Mouse (Mus musculus) heart, postnatal 10 days (tissue): ENCODE data around the gene Pfkp. TPM values are rescaled to one million over a fixed set of nuclear protein-coding genes. Genes with fewer than 3 reads are reported as not detected.
A peak's percentile ranks its signal among the peaks of the same experiment; 100 is the strongest.

Experiments
- DNase-seq, 2 experiments: peaks; one replicate each; pipeline ENCODE4 v3.0.0; 2021
- intact Hi-C: fragments of 180-260 bp; cut with DNase I; formaldehyde crosslinking; loops from one replicate; pipeline ENCODE4 v1.15.1; 2025
- total RNA-seq, 2 experiments: library from RNA; stranded (reverse); gene quantifications; 2 replicates each; pipeline ENCODE4 v1.2.3; 2021

The Pfkp gene
- total RNA-seq: 10 to 100 TPM; 67.3 to 78.2 TPM

GRCm38 (mm10) chr13:6648669-6649233 lies at the start of gene Pfkp:
Gene Pfkp, minus strand, starts transcription at chr13:6648777.
- intact Hi-C loops: no loop called here

GRCm38 (mm10) chr13:6690607-6691006 lies 42.0 kb upstream of the Pfkp start:
- intact Hi-C loops: no loop called here
- no peak for DNase-seq

More at GRCm38 (mm10) chr13:6648669-6649233, at the start of gene Pfkp:
- peak; percentile 94 for DNase-seq

GRCm38 (mm10) chr13:6689962-6690361 lies 41.4 kb upstream of the Pfkp start:
- peak; percentile 36 to 57 for DNase-seq
- intact Hi-C loops: loop anchor here (5.0 kb wide), 1 partner anchor 88 kb away; no protein-coding TSS in a partner anchor

GRCm38 (mm10) chr13:6688790-6689433 lies 40.3 kb upstream of the Pfkp start:
- peak; percentile 45 to 62 for DNase-seq
- intact Hi-C loops: loop anchor here (5.0 kb wide), 1 partner anchor 87 kb away; no protein-coding TSS in a partner anchor

- peak in 1 of 2 experiments; percentile 32 for DNase-seq
- intact Hi-C loops: no loop called here
These were observed 18.3 kb upstream of the Pfkp start for GRCm38 (mm10) chr13:6666887-6667286.

DNA sequence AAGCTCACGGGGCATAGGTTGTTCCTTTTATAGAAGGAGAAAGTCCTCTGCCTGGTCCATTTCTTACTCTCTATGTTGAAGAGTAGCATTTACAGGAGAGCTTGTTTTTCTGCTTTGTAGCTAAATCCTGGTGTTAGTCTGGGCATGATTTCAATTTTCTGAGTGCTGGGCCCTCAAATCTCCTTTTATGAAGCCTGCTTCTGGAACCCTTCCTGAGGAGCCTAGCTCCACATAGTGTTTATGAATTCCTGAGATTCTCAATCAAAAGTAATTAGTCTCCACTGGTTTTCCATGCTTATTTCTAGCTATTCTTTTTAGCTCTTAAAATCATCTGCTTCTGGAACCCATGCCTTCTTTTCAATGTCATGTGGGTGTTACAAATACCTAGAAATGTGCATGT lies 16.9 kb upstream of the Pfkp start:
- no peak for DNase-seq
- intact Hi-C loops: no loop called here

DNA sequence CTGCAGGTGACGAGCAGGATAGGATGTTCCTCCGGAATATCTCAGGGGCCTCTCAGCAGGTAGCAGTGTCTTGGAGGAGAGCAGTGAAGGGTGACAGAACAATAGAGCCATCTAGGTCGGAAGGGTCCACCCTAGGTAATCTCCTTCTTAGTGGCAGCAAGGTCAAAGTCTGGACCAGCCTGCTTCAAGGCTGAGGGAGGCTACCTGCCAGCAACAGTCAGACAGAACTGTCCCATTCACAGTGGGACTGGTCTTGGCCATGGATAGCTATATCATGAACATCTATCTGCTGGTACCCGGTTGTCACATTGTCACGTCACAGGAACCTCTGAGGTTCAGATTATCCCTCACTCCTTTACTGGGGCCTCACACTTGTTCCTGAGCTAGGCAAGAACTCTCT lies 15.6 kb upstream of the Pfkp start:
- intact Hi-C loops: no loop called here

DNA sequence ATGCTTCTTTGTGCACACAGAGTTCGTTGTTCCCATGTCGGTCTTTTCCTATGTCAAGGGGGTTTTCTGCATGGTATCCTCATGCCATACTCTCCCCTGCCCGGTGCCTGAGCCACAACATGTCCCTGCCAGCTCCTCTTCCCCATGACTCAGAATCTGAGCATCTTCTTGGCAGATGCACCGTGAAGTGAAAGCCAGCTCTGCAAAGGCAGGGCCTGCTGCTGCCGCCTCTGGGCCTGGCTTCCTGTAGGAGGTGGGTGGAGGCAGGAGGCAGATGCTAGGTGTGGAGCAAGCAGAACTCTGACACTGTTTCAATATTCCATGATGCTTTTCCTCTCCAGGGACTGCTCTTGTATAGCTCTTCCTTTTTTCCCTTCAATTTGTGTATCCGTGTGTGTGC lies 10.7 kb upstream of the Pfkp start:
- no peak for DNase-seq

More for the DNA sequence above, 15.6 kb upstream of the Pfkp start:
- no peak for DNase-seq

GRCm38 (mm10) chr13:6657300-6657699 lies 8.7 kb upstream of the Pfkp start:
- intact Hi-C loops: no loop called here
- DNase-seq: no peak

More for the DNA sequence above, 10.7 kb upstream of the Pfkp start:
- intact Hi-C loops: no loop called here

GRCm38 (mm10) chr13:6649542-6649941 lies 965 bp upstream of the Pfkp start:
- no peak for DNase-seq
- intact Hi-C loops: no loop called here

DNA sequence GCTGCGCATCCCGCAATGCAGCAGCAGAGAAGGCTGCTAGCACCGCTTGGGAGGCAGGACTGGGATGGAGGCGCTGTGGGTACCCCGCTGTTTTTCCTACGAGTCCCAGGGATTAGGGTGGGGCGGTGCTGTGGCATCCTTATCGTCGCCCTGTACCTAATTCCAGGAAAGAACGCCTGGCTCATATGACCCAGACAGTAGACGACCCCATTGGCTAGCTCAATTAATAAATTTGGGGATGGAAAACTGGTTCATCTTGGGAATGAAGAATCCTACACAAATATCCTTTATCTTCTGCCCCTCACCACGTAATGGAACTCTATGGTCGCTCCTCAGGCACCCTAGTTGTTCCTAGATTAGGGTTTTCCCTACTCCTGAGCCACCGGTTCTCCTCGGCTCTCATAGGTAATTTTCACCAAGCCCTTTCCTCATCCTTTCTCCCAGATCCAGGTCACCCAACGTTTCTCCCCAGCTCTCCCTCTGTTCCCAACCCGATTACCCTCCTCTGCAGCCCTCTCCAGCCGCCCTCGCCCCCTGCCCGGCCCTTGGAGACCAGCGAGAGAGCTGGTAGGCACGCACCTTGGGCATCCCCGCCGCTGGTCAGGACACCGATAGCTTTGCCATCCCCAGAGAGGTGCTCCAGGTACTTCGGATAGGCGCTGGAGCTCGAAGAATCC lies 447 bp downstream of the Pfkp start:
- DNase-seq: no peak
- intact Hi-C loops: no loop called here

- intact Hi-C loops: no loop called here
- peak; percentile 73 to 77 for DNase-seq
These were observed 1.2 kb downstream of the Pfkp start for GRCm38 (mm10) chr13:6647067-6647991.

GRCm38 (mm10) chr13:6646674-6647066 lies 1.9 kb downstream of the Pfkp start:
- DNase-seq: no peak
- intact Hi-C loops: no loop called here

DNA sequence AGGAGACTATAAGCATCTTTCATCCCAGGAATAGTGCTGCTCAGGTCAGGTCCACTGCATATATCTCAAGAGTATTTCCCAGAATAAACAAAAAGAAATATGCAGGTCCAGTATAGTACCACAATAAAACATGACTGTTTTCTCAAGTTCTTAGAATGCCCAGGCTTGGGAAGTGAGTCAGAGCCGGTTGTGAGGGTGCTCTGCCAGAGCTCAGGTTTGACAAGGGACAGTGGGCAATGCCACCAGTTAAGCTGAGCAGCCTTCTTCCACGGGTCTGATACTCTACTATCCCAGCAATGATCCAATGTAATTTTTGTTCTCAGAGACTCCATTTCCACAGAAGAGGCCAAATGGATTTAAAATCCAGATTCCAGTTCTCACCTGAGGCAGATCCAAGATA lies 2.3 kb downstream of the Pfkp start:
- intact Hi-C loops: no loop called here

GRCm38 (mm10) chr13:6643968-6644367 lies 4.6 kb downstream of the Pfkp start:
- no peak for DNase-seq
- intact Hi-C loops: no loop called here

More for the DNA sequence above, 2.3 kb downstream of the Pfkp start:
- no peak for DNase-seq

DNA sequence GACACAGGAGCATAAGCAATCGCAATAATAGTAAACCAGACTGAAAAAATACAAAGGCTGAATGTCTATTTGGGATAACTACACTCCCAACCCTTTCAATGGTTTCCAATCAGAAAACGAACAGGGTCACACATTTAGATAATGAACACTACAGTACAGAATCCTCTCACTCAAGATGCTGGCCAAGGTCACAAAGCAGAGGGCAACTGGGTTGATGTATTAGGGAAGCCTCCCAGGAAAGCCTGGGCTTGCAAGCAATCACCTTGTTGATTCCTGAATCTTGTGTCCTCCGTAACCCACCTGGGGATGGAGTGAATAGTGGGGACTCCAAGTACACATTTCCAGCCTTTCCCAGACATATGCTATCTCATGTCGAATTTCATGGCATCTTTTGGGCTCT lies 5.6 kb downstream of the Pfkp start:
- DNase-seq: no peak
- intact Hi-C loops: no loop called here

GRCm38 (mm10) chr13:6642453-6642852 lies 6.1 kb downstream of the Pfkp start:
- DNase-seq: peak; percentile 78 to 79
- intact Hi-C loops: no loop called here

- DNase-seq: no peak
These were observed 7.1 kb downstream of the Pfkp start for GRCm38 (mm10) chr13:6641497-6641896.

DNA sequence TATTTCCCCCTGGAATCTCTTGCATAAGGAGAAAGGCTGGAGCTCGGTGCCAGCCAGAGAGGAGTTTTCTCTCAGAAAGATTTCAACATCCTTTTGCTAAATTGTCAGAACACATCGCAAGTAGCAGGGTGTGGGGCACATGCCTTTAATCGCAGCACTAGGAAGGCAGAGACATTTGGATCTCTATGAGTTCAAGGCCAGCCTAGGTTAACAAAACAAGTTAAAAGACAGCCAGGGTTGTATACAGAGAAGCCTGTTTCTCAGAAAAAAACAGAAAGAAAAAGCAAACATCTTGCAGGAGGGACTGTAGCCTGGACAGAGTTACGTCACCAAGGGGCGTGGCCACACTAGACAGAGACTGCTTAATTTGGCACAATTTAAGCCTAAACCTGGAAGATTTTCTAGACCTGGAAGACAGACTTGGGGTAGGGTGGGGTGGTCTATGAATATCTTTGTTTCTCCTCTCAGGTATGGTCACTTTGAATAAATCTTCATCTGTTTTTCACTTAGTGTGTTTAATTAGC lies 9.0 kb downstream of the Pfkp start:
- intact Hi-C loops: no loop called here
- DNase-seq: no peak

More at GRCm38 (mm10) chr13:6641497-6641896, 7.1 kb downstream of the Pfkp start:
- intact Hi-C loops: no loop called here

DNA sequence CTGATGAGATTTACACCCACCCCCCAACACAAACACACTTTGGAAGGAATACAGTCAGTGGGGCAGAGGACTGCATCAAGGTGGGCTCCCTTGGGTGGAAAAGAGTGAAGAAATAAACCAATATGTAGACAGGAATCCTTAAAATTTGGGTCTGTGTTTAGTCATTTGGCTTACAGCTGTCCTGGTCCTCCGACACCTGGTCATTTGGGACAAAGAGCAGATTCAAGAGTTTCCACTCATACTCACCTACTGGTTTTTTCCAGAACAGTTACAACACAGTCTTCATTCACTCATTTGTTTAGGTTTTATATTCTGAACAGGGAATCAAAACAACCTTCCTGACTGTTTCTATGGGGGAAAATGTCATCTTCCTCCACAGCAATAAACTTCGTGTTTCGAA lies 9.6 kb downstream of the Pfkp start:
- intact Hi-C loops: no loop called here
- DNase-seq: no peak

DNA sequence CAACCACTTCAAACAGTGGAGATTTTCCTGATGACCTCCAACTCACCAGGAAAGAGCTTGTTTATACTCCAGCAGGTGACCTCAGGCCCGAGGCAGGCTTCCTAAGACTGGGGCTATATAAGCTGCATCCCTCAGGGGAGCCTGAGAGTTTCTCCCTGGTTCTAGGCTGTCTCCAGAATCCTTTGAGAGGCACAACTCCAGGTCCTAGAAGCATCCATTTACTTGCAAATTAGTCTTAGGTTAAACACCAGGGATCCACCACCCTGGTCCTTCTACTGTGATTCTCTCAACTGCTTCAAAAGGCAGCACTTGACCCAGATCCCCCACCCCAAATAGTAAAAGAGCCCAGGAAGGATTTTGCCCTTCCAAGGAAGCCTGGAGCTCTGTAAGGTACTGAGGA lies 10.2 kb downstream of the Pfkp start:
- intact Hi-C loops: no loop called here
- DNase-seq: no peak
